Mouse (Mus musculus) activated CD4-positive, CD25-positive, alpha-beta regulatory T cell, adult 4 months (primary cell): ENCODE measurements around the gene Kdm2b. TPM values are rescaled to one million over a fixed set of nuclear protein-coding genes. Genes with fewer than 3 reads are reported as not detected.

Source experiments
- ATAC-seq: one replicate; pipeline ENCODE4 v1.8.0; 2017
- polyA plus RNA-seq, 2 experiments: library from polyadenylated mRNA; unstranded; fragments of 100-300 nt; shearing (Covaris generic); gene quantifications; one replicate each; pipeline ENCODE4 v1.2.1; 2017

Kdm2b gene
- polyA plus RNA-seq, 2 experiments from 2014 or later, result 28.2 to 43.2 TPM

DNA sequence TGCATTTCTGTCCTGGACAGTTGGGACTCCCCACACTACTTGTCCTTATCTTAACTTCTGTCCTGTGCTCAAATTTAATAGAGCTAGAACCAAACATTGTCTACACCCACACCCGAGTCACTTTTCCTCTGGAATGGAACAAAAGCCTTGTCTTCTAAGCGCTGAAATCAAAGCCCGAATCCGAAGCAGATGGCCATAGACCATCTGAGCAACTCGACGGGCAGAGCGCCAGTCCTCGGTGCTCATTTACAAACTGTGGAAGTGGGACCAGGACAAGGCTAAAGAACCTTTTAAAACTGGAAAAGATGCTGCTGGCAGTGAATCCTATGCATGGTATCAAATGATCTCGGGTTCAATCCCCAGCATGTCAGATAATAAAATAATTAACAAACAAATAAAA, 17.5 kb downstream of the Kdm2b start:
- no peak for ATAC-seq

DNA sequence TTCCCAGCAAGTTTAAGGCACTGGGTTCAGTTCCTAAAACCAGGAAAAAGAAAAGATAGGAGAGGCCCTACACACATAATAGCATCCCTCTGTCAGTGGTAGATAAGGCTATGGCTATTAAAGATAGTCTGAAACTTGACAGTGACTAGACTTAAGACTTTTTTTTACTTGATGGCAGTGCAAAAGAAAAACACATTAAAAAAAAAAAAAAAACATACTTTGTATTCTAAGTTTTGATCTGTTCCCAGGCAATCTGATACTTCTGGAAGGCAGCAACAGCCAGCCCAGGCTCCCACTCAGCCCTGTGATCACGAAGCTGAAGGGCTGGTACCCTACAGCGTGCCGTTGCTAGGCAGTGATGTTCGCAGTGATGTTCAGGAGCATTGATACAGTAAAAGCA, 18.2 kb downstream of the Kdm2b start:
- no peak for ATAC-seq

- ATAC-seq, result no peak
Observed at GRCm38 (mm10) chr5:122970056-122970455, 19.6 kb downstream of the Kdm2b start.

DNA sequence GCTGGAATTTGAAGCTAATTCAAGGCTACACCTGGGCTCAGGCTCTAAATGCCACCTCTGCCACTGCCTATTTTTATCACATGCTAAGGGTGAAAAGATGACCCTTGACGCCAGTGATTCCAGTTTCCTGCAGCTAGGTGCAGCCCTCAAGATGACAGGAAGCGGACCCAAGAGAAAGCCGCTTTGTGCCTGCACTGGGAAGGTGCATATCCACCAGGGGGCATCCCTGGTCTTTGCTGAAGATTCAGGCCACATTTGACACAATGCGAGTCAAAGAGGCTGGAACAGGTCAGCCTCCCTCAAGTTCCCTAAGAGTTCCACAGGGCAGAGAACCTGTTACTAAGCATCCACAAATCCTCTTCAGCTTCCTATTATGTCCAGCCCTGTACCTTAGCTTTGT, 21.3 kb downstream of the Kdm2b start:
- peak; percentile 54 for ATAC-seq

GRCm38 (mm10) chr5:122965427-122965826, 24.2 kb downstream of the Kdm2b start:
- ATAC-seq, result no peak

GRCm38 (mm10) chr5:122964853-122965252, 24.8 kb downstream of the Kdm2b start:
- ATAC-seq, result no peak

GRCm38 (mm10) chr5:122961905-122962304, 27.7 kb downstream of the Kdm2b start:
- no peak for ATAC-seq

GRCm38 (mm10) chr5:122959391-122959790, 30.2 kb downstream of the Kdm2b start:
- no peak for ATAC-seq

DNA sequence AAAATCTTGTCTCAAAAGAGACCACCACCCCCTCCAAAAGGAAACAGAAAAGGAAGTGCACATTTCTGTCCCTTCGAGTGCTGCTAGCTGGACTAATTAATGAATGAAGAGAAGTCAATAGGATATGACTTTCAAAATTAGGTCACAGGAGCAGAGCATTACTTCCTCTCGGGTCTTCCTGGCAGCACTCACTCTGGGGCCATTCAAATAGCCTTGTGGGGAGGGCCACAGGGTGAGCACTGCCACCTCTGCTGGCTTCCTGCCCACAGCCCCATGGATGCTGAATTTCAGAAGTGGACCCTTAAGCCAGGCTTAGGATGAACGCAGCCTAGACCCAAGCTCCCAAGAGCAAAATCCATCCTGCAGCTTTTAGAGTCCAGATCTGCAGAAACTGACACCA, 33.6 kb downstream of the Kdm2b start:
- no peak for ATAC-seq

GRCm38 (mm10) chr5:122951913-122952641, 37.5 kb downstream of the Kdm2b start:
- peak; percentile 8 for ATAC-seq

GRCm38 (mm10) chr5:122951056-122951912, 38.3 kb downstream of the Kdm2b start:
- ATAC-seq, result peak; percentile 41

- peak; percentile 13 for ATAC-seq
Observed at GRCm38 (mm10) chr5:122950329-122950953, 39.2 kb downstream of the Kdm2b start.

DNA sequence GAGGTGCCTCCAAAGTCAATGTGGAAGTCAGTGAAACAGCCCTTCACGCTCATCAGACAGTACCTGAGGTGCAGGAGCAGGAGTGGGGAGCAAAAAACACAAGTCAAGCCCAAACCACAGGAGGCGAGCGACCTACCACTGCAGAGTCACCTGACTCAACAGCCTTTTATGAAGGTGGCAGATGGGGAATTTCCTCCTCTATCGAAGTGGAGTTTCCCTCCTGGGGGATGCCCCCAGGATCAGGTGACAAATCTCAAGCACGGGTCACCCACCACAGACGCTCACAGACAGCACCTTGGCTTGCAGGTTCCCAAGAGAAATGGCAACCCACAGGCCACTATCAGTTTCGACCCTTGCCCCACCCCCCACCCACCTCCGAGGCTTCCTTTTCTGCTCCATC, 40.5 kb downstream of the Kdm2b start:
- ATAC-seq, result peak; percentile 74

- no peak for ATAC-seq
Observed at GRCm38 (mm10) chr5:122947534-122947933, 42.1 kb downstream of the Kdm2b start.

GRCm38 (mm10) chr5:122938676-122939075, 50.9 kb downstream of the Kdm2b start:
- ATAC-seq, result no peak

DNA sequence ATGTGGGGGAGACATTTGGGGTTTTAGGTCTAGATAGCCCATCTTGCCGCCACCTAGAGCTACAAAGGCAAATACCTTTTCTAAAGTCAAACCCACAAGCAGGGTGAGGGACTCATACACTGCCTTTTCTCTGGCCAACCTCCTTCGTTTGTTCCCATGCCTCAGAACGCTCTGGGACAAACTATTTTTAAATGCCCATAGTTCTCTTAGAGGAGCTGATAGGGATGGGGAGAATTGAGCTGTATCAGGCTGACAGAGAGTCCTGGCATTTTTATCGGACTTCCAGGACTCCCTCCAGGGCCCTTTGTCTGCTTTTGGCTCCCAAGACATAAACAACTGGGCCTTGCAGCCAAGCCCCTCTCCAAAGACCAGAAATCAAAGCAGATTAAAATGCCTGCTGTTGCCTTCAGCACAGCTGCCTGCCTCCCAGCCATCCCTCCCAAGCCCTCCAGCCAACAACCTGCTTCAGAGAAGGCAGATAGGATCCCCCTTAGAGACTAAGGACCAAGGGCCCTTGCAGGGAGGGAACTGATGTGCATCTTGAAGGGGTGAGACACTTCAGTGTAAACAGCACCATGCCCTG, 51.6 kb downstream of the Kdm2b start:
- ATAC-seq, result no peak

DNA sequence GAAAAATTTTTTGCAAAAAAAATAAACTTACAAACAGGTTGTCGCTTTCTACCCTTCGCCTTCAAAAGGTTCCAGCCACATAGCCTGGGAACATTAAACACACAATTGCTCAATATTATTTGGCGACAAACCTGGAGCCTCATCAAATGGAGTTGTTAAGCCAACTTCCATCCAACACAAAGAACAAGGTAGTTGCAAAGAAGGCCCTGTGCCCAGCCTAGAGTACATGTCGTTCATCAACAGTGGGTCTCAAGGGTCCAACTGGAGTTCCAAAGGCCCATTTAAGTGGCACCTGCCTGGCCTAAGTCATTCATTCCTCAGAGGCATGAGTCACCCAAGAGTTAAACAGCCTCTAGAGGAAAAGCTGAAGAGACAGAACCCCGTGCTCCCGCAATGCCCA, 52.6 kb downstream of the Kdm2b start:
- no peak for ATAC-seq

GRCm38 (mm10) chr5:122935810-122936209, 53.8 kb downstream of the Kdm2b start:
- ATAC-seq, result no peak

DNA sequence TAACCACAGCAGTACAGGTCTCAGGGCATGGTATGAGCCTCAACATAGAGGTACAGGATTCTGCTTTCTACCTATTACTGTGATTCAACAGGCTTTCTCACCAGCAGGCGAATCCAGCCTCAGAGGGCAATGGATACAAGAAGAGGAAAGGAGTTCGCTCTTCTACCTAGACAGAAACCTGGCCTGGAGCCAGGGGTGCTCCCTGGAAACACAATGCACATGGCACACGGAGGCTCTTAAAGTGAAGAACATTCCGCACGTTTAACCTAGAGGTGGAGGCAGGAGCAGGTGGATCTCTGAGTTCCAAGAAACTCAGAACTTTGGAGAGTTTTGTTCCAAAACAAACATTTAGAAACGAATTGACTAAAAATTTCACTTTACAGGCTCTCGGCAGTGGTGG, 58.6 kb downstream of the Kdm2b start:
- ATAC-seq, result no peak

DNA sequence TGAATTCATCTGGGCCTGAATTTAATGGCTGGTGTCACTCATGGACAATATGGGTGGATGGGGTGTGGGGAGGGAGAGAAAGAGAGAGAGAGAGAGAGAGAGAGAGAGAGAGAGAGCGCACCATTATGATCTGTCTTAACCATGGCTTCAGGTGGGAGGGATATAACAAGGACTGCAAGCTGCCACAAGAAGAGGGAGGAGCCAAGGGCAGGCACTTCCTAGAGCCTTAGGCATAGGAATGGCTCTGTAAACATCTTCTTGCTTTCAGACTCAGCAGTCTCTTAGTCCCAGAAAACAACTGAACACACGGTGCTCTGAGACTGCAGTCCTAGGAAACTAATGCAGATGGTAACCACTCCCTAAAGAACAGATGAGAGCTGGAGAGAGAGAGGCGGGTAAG, 61.3 kb downstream of the Kdm2b start:
- ATAC-seq, result no peak

DNA sequence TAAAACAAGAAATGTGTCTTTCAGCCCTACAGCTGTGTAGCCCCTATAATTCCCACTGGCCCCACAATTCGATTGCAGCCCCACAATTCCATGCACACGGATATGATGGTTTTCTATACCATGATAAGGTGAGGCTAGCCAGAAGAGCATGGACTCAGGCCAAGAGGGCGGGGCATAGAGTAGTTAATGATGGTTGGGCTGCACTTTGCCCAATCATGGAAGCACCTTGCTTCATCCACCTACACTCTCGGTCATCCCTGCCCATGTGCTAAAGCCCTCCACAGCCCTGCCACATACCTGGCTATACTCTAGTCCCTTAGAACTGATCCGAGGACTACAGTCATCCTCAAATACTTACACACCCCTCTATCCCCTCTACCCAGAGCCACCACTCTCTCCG, 61.9 kb downstream of the Kdm2b start:
- ATAC-seq, result no peak

DNA sequence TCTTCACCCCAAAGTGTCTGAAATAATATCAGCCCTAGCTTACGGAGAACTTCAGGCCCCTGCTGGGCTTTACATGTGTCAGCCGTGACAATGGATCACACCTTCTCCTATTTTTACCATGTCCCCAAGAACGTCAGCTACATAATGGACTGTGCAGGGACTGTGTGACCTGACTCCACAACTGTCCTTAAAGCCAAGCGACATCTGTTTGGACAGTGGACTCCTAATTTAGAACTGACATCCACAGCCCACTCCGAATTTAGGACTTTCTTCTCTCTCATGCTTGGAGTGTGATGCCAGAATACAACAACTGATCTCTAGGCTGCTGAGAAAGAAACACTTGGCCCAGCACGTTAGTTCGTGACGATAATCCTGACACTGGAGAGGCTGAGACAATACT, 62.5 kb downstream of the Kdm2b start:
- ATAC-seq, result no peak

DNA sequence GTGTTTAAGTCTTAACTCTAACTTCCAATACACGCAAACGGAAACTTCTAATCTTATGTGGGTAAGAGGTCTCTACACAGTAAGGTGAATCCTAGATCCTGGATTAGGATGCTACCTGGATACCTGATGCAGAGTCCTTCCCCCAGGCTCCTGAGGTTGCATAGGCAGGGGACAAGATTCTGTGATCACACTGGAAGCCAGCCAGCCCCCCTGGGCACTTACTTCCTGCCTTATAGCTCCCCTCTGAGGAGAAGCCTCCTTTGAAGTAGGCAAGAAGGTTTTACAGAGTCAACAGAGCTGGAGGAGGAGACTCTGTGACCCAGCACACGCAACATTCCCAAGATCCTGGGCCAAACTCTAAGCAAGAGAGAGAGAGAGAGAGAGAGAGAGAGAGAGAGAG, 63.3 kb downstream of the Kdm2b start:
- no peak for ATAC-seq
